Comparison of ENCODE assay signal across 8 mouse cellular contexts in the genomic region with DNA sequence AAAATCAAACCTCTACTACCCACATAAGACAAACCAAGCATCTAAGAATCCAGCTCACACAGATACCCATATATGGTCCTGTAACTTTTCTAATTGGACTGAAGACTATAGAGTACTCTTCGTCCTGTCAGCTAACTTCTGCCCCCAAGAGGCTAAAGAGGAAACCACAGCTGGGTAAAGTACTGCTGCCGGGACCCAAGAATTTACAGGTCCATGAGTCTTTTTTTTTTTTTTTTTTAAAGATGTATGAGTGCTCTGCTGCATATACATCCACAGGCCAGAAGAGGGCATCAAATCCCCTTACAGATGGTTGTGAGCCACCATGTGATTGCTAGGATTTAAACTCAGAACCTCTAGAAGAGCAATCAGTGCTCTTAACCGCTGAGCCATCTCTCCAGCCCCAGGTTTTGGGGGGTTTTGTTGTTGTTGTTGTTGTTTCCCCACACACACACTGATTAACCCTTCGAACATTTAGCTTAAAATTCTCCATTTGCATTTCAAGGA. TPM values are rescaled to one million over a fixed set of nuclear protein-coding genes. Genes with fewer than 3 reads are reported as not detected.
DNase-seq lines count a peak whose midpoint lies in the region; ATAC-seq and TF ChIP-seq lines count a peak whose summit lies in the region.

No protein-coding gene starts in this region.

- peak overlapping the region; percentile 48 to 49; a peak in 3 of 4 replicates for H3K27ac ChIP-seq in heart, embryonic 14.5 days (replicated peaks in 1 of 2; ENCODE audit: control insufficient read depth in 1 of 2, insufficient read depth in 1 of 2, low read depth in 2 of 2, low read length in 2 of 2)
- H3K27ac ChIP-seq in kidney, postnatal 0 days: peak overlapping the region; percentile 83
- peak overlapping the region; percentile 69; the same call in 1 of the 2 replicates for H3K27ac ChIP-seq in liver, embryonic 12.5 days
- peak overlapping the region; percentile 75 for H3K27ac ChIP-seq in stomach, embryonic 14.5 days (ENCODE audit: low read length)

- H3ac ChIP-seq in myocyte (ENCODE audit: control insufficient read depth, insufficient read length): no peak overlapping the region

- peak; percentile 79 to 90 for DNase-seq in CD8-positive naive resting alpha-beta T cell, adult 2 months (ENCODE audit: low read depth in 2 of 2, low spot score in 2 of 2)
- peak; percentile 90 for DNase-seq in brain, embryonic 14.5 days (ENCODE audit: low read depth)
- peak; percentile 62 for DNase-seq in fibroblast of lung, adult 2 months (ENCODE audit: low read depth)
- peak; percentile 92 for DNase-seq in kidney, postnatal 0 days (ENCODE audit: low spot score)

- no peaks in the 10 kb centered on the region for H3K9me3 ChIP-seq in heart, embryonic 14.5 days (ENCODE audit: control insufficient read depth, low read length)
- H3K9me3 ChIP-seq in kidney, postnatal 0 days (replicated peaks; ENCODE audit: low read length): no peaks in the 10 kb centered on the region
- no peaks in the 10 kb centered on the region for H3K9me3 ChIP-seq in liver, embryonic 12.5 days (replicated peaks)
- no peaks in the 10 kb centered on the region for H3K9me3 ChIP-seq in stomach, embryonic 14.5 days (ENCODE audit: control insufficient read depth, low read depth, low read length)

- peak overlapping the region; percentile 85 for H3K9ac ChIP-seq in heart, embryonic 14.5 days (ENCODE audit: low read length)
- H3K9ac ChIP-seq in kidney, postnatal 0 days (ENCODE audit: low read depth, low read length): no peak overlapping the region
- H3K9ac ChIP-seq in liver, embryonic 12.5 days: peak overlapping the region; percentile 72; the same call in 1 of the 2 replicates
- H3K9ac ChIP-seq in stomach, embryonic 14.5 days (replicated peaks; ENCODE audit: low read depth, low read length): no peak overlapping the region

- TF ChIP-seq POLR2A in brain, embryonic 14.5 days (IDR thresholded peaks at IDR 0.05; ENCODE audit: borderline replicate concordance, extremely low read depth, insufficient read depth, insufficient read length, poor library complexity, severe bottlenecking): no peak
- TF ChIP-seq POLR2A in myocyte (IDR thresholded peaks at IDR 0.05; ENCODE audit: insufficient read length, low read depth): no peak

- ATAC-seq in heart, embryonic 14.5 days (ENCODE audit: insufficient number of reproducible peaks, insufficient read depth, low FRiP score, low read depth): peak; percentile 23; the same call in 1 of the 2 replicates
- ATAC-seq in kidney, postnatal 0 days (replicated peaks; ENCODE audit: low FRiP score, low read depth): peak; percentile 63
- ATAC-seq in liver, embryonic 12.5 days: no peak
- ATAC-seq in stomach, embryonic 14.5 days (ENCODE audit: insufficient number of reproducible peaks, insufficient read depth, low FRiP score, low read depth): peak; percentile 35; the same call in 1 of the 2 replicates

- peak; percentile 34; the same call in 1 of the 2 replicates for TF ChIP-seq CTCF in brain, embryonic 14.5 days (IDR thresholded peaks at IDR 0.05; ENCODE audit: borderline replicate concordance, extremely low read depth, insufficient read depth, insufficient read length)
- TF ChIP-seq CTCF in kidney, postnatal 0 days (IDR thresholded peaks at IDR 0.05; ENCODE audit: low read depth): peak; percentile 87

- peak overlapping the region; percentile 29 to 80; a peak in 3 of 4 replicates for H3K4me3 ChIP-seq in heart, embryonic 14.5 days (ENCODE audit: control insufficient read depth in 1 of 2, insufficient read depth in 1 of 2, low read depth in 1 of 2, low read length in 2 of 2)
- peak overlapping the region; percentile 62 for H3K4me3 ChIP-seq in kidney, postnatal 0 days (replicated peaks; ENCODE audit: low read depth, low read length)
- H3K4me3 ChIP-seq in liver, embryonic 12.5 days: peak overlapping the region; percentile 83
- peak overlapping the region; percentile 66 for H3K4me3 ChIP-seq in myocyte
- H3K4me3 ChIP-seq in stomach, embryonic 14.5 days (ENCODE audit: low read depth, low read length): peak overlapping the region; percentile 65; the same call in 1 of the 2 replicates

- H3K4me2 ChIP-seq in heart, embryonic 14.5 days (ENCODE audit: low read length): peak overlapping the region; percentile 78
- H3K4me2 ChIP-seq in kidney, postnatal 0 days (ENCODE audit: low read length): peak overlapping the region; percentile 68
- peak overlapping the region; percentile 90 for H3K4me2 ChIP-seq in liver, embryonic 12.5 days
- H3K4me2 ChIP-seq in myocyte (ENCODE audit: low read depth): peak overlapping the region; percentile 99
- H3K4me2 ChIP-seq in stomach, embryonic 14.5 days (replicated peaks; ENCODE audit: low read depth, low read length): peak overlapping the region; percentile 85

- H3K27me3 ChIP-seq in heart, embryonic 14.5 days (ENCODE audit: control insufficient read depth, insufficient read depth, low read length): no peaks in the 10 kb centered on the region
- no peaks in the 10 kb centered on the region for H3K27me3 ChIP-seq in kidney, postnatal 0 days (ENCODE audit: insufficient read depth, low read length)
- H3K27me3 ChIP-seq in liver, embryonic 12.5 days (replicated peaks): no peaks in the 10 kb centered on the region; the same call in 1 of the 2 replicates
- H3K27me3 ChIP-seq in myocyte (ENCODE audit: control insufficient read depth, insufficient read depth, insufficient read length): no peaks in the 10 kb centered on the region
- H3K27me3 ChIP-seq in stomach, embryonic 14.5 days (ENCODE audit: control insufficient read depth, insufficient read depth, low read length): no peaks in the 10 kb centered on the region

- WGBS in heart, embryonic 14.5 days: 1% methylated on average over 4 of the region's 4 CpGs
- WGBS in kidney, postnatal 0 days: 1% methylated on average over 4 of the region's 4 CpGs
- WGBS in liver, embryonic 12.5 days (ENCODE audit: insufficient replicate concordance): 2% methylated on average over 4 of the region's 4 CpGs
- WGBS in stomach, embryonic 14.5 days: 4% methylated on average over 4 of the region's 4 CpGs

- peaks cover 24% of the 10 kb centered on the region for H3K36me3 ChIP-seq in heart, embryonic 14.5 days (ENCODE audit: control insufficient read depth, insufficient read depth, low read length)
- peaks cover 6% of the 10 kb centered on the region; the same call in 1 of the 2 replicates for H3K36me3 ChIP-seq in kidney, postnatal 0 days (ENCODE audit: insufficient read depth, low read length)
- H3K36me3 ChIP-seq in liver, embryonic 12.5 days: peaks cover 20% of the 10 kb centered on the region
- H3K36me3 ChIP-seq in myocyte (ENCODE audit: control insufficient read depth, insufficient read depth): no peaks in the 10 kb centered on the region
- peaks cover 13% of the 10 kb centered on the region; the same call in 1 of the 2 replicates for H3K36me3 ChIP-seq in stomach, embryonic 14.5 days (ENCODE audit: control insufficient read depth, insufficient read depth, low read length)

- peaks cover 6% of the 10 kb centered on the region for H3K79me2 ChIP-seq in myocyte (ENCODE audit: control insufficient read depth, insufficient read depth)

- H3K4me1 ChIP-seq in heart, embryonic 14.5 days (ENCODE audit: control insufficient read depth in 2 of 2, insufficient read depth in 2 of 2, low read length in 2 of 2): peaks cover 2 to 10% of the 10 kb centered on the region in 2 experiments; a peak in 2 of 4 replicates
- peaks cover 9% of the 10 kb centered on the region; the same call in 1 of the 2 replicates for H3K4me1 ChIP-seq in kidney, postnatal 0 days (replicated peaks; ENCODE audit: insufficient read depth, low read length)
- peaks cover 21% of the 10 kb centered on the region for H3K4me1 ChIP-seq in liver, embryonic 12.5 days
- peaks cover 10% of the 10 kb centered on the region for H3K4me1 ChIP-seq in stomach, embryonic 14.5 days (ENCODE audit: control insufficient read depth, insufficient read depth, low read length)

RNA-seq across cellular contexts. Expression of a gene that starts 1.1 kb away (rescaled TPM):
- polyA plus RNA-seq in brain, embryonic 14.5 days (2012; rRNA removed): 64.9 and 76.0 TPM in 2 replicates
- polyA plus RNA-seq in heart, embryonic 14.5 days (2014; fragmentation: Nextera tagmentation; extraction: Ambion mirVana): 49.6 and 49.8 TPM in 2 replicates
- 46.3 and 46.6 TPM in 2 replicates for polyA plus RNA-seq in kidney, postnatal 0 days (2015; fragmentation: Nextera tagmentation; extraction: Ambion mirVana)
- polyA plus RNA-seq in liver, embryonic 12.5 days (2016; fragmentation: Nextera tagmentation; extraction: Ambion mirVana): 19.6 and 20.4 TPM in 2 replicates
- polyA plus RNA-seq in myocyte (2012; fragmentation: generic; extraction: Trizol): 24.1 TPM
- 56.3 and 63.4 TPM in 2 replicates for polyA plus RNA-seq in stomach, embryonic 14.5 days (2014; fragmentation: Nextera tagmentation; extraction: Ambion mirVana)

RNA-seq across cellular contexts. Expression of a gene that starts 9.1 kb away (rescaled TPM):
- 12.1 and 15.3 TPM in 2 replicates for polyA plus RNA-seq in brain, embryonic 14.5 days (2012; rRNA removed)
- polyA plus RNA-seq in heart, embryonic 14.5 days (2014; fragmentation: Nextera tagmentation; extraction: Ambion mirVana): 0.20 and 0.23 TPM in 2 replicates
- 0.12 and 0.15 TPM in 2 replicates for polyA plus RNA-seq in kidney, postnatal 0 days (2015; fragmentation: Nextera tagmentation; extraction: Ambion mirVana)
- polyA plus RNA-seq in liver, embryonic 12.5 days (2016; fragmentation: Nextera tagmentation; extraction: Ambion mirVana): 0.06 and 0.11 TPM in 2 replicates
- polyA plus RNA-seq in myocyte (2012; fragmentation: generic; extraction: Trizol): 0.12 TPM
- 0.30 and 0.55 TPM in 2 replicates for polyA plus RNA-seq in stomach, embryonic 14.5 days (2014; fragmentation: Nextera tagmentation; extraction: Ambion mirVana)

RNA-seq across cellular contexts. Expression of a gene that starts 30.1 kb away (rescaled TPM):
- 0.14 TPM in 1 of 2 replicates, not detected in the other for polyA plus RNA-seq in brain, embryonic 14.5 days (2012; rRNA removed)
- polyA plus RNA-seq in heart, embryonic 14.5 days (2014; fragmentation: Nextera tagmentation; extraction: Ambion mirVana): not detected in 2 replicates
- not detected in 2 replicates for polyA plus RNA-seq in kidney, postnatal 0 days (2015; fragmentation: Nextera tagmentation; extraction: Ambion mirVana)
- polyA plus RNA-seq in liver, embryonic 12.5 days (2016; fragmentation: Nextera tagmentation; extraction: Ambion mirVana): 3.6 and 12.0 TPM in 2 replicates
- not detected for polyA plus RNA-seq in myocyte (2012; fragmentation: generic; extraction: Trizol)
- not detected in 2 replicates for polyA plus RNA-seq in stomach, embryonic 14.5 days (2014; fragmentation: Nextera tagmentation; extraction: Ambion mirVana)

RNA-seq across cellular contexts. Expression of a gene that starts 30.4 kb away (rescaled TPM):
- 80.5 and 115 TPM in 2 replicates for polyA plus RNA-seq in brain, embryonic 14.5 days (2012; rRNA removed)
- 235 and 269 TPM in 2 replicates for polyA plus RNA-seq in heart, embryonic 14.5 days (2014; fragmentation: Nextera tagmentation; extraction: Ambion mirVana)
- polyA plus RNA-seq in kidney, postnatal 0 days (2015; fragmentation: Nextera tagmentation; extraction: Ambion mirVana): 89.2 and 95.3 TPM in 2 replicates
- 17.0 and 17.3 TPM in 2 replicates for polyA plus RNA-seq in liver, embryonic 12.5 days (2016; fragmentation: Nextera tagmentation; extraction: Ambion mirVana)
- polyA plus RNA-seq in myocyte (2012; fragmentation: generic; extraction: Trizol): 31.8 TPM
- 54.6 and 59.3 TPM in 2 replicates for polyA plus RNA-seq in stomach, embryonic 14.5 days (2014; fragmentation: Nextera tagmentation; extraction: Ambion mirVana)

RNA-seq across cellular contexts. Expression of a gene that starts 34.6 kb away (rescaled TPM):
- polyA plus RNA-seq in brain, embryonic 14.5 days (2012; rRNA removed): not detected in 2 replicates
- not detected in 2 replicates for polyA plus RNA-seq in heart, embryonic 14.5 days (2014; fragmentation: Nextera tagmentation; extraction: Ambion mirVana)
- polyA plus RNA-seq in kidney, postnatal 0 days (2015; fragmentation: Nextera tagmentation; extraction: Ambion mirVana): not detected in 2 replicates
- polyA plus RNA-seq in liver, embryonic 12.5 days (2016; fragmentation: Nextera tagmentation; extraction: Ambion mirVana): not detected in 2 replicates
- not detected for polyA plus RNA-seq in myocyte (2012; fragmentation: generic; extraction: Trizol)
- not detected in 2 replicates for polyA plus RNA-seq in stomach, embryonic 14.5 days (2014; fragmentation: Nextera tagmentation; extraction: Ambion mirVana)

Comparison
In these comparisons a context has a peak if more than half of its experiments do, and no peak if none do; other contexts are left out.
1. H3K9ac ChIP-seq: peak in heart, embryonic 14.5 days (single experiment) and liver, embryonic 12.5 days (single experiment); none in kidney, postnatal 0 days (single experiment) and stomach, embryonic 14.5 days (single experiment).
2. Peak in every context shown above with its lines, with median percentiles within 50 percentile points of each other: DNase-seq, H3K27ac ChIP-seq, H3K4me2 ChIP-seq and H3K4me3 ChIP-seq.